Mouse (Mus musculus) heart, postnatal 0 days (tissue): Measurements from ENCODE around the gene Txn2. TPM values are rescaled to one million over a fixed set of nuclear protein-coding genes. Genes with fewer than 3 reads are reported as not detected.

Experiments
- ATAC-seq: fragments of 200-750 bp; cut with Nextera tagmentation; 2 replicates; pipeline ENCODE4 v1.8.0; 2017; ENCODE audit warnings: low read depth, moderate number of reproducible peaks, moderate library complexity; ENCODE audit not compliant: insufficient read depth
- DNase-seq: peaks from one replicate; pipeline ENCODE4 v3.0.0-alpha.2; 2016; ENCODE audit warnings: low spot score
- H3K27ac ChIP-seq: fragments of 300-500 bp; sonication (generic); 2 replicates; pipeline ENCODE4 v1.5.1; 2014; ENCODE audit warnings: low read depth, mild to moderate bottlenecking
- H3K27me3 ChIP-seq: fragments of 300-500 bp; sonication (generic); 2 replicates; pipeline ENCODE4 v1.6.1; 2014; ENCODE audit warnings: low read length, mixed read lengths; ENCODE audit not compliant: control insufficient read depth, insufficient read depth
- H3K36me3 ChIP-seq: fragments of 300-500 bp; sonication (generic); replicated peaks from 2 replicates; pipeline ENCODE4 v1.6.1; 2014; ENCODE audit warnings: low read length, mixed read lengths; ENCODE audit not compliant: control insufficient read depth, insufficient read depth
- H3K4me1 ChIP-seq: fragments of 300-500 bp; sonication (generic); 2 replicates; pipeline ENCODE4 v1.6.1; 2014; ENCODE audit warnings: antibody characterized with exemption; ENCODE audit not compliant: control insufficient read depth, insufficient read depth
- H3K4me2 ChIP-seq: fragments of 300-500 bp; sonication (generic); 2 replicates; pipeline ENCODE4 v1.6.1; 2014; ENCODE audit warnings: low read depth, mild to moderate bottlenecking, low read length, moderate library complexity
- H3K4me3 ChIP-seq: fragments of 300-500 bp; sonication (generic); 2 replicates; pipeline ENCODE4 v1.5.1; 2014; ENCODE audit warnings: low read depth, low read length
- H3K9ac ChIP-seq: fragments of 300-500 bp; sonication (generic); replicated peaks from 2 replicates; pipeline ENCODE4 v1.6.1; 2014; ENCODE audit warnings: low read depth, low read length, mixed read lengths
- H3K9me3 ChIP-seq: fragments of 300-500 bp; sonication (generic); replicated peaks from 2 replicates; pipeline ENCODE4 v1.6.1; 2016; ENCODE audit warnings: low read length; ENCODE audit not compliant: control insufficient read depth
- CTCF ChIP-seq: IDR thresholded peaks from 2 replicates; pipeline ENCODE4 v1.5.1; 2016; ENCODE audit warnings: antibody characterized with exemption, control low read depth, low read depth
- EP300 ChIP-seq: IDR thresholded peaks from 2 replicates; pipeline ENCODE4 v1.6.1; 2016; ENCODE audit warnings: antibody characterized with exemption, low read depth
- WGBS: fragments of 180-500 bp; shearing (Covaris S2); extraction: QIAGEN DNeasy Blood & Tissue Kit; methylation state at CpG from one replicate; pipeline ENCODE4 v1.1.7; 2014; 5-methylcytosine and 5-hydroxymethylcytosine counted together
- polyA plus RNA-seq: library from polyadenylated mRNA; unstranded; fragments of >200 nt; fragmentation: Nextera tagmentation; extraction: Ambion mirVana; gene quantifications from 2 replicates; pipeline ENCODE4 v1.2.1, GENCODE M21; 2015
- total RNA-seq: library from RNA; depleted of rRNA; stranded (reverse); fragments of >200 nt; gene quantifications from 2 replicates; pipeline ENCODE4 v1.2.3, GENCODE M21; 2014; ENCODE audit warnings: low replicate concordance

Gene Txn2
- total and polyA plus RNA-seq, 2 experiments from 2014 or later, result 106 to 322 TPM

DNA sequence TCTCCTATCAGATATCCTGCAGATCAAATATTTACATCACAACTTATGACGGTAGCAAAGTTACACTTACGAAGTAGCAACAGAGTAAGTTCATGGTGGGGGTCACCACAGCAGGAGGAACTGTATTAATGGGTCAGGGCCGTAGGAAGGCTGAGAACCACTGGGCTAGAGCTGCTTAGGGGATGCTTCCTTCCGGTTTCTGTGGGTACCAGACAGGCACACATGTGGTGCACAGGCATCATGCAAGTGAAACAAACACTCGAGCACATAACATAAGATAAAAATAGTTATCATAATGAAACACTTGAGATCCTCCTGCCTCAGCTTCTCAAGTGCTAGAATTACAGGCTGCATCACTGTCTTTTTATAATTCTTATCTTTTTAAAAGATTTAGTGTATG is 48.1 kb downstream of the Txn2 start:
- Histone ChIP-seq H3K36me3 (no peaks in the 10 kb centered on the region), H3K4me2 (no peak overlapping the region), H3K9me3 (no peaks in the 10 kb centered on the region), H3K27me3 (no peaks in the 10 kb centered on the region), H3K9ac (no peak overlapping the region), H3K4me3 (no peak overlapping the region), H3K4me1 (peaks cover 4% of the 10 kb centered on the region; the same call in 1 of the 2 replicates), H3K27ac (no peak overlapping the region)
- TF ChIP-seq CTCF (no peak), EP300 (no peak)
- no peak for ATAC-seq
- DNase-seq, result no peak
- 64% methylated on average over 5 of the region's 5 CpGs for WGBS

DNA sequence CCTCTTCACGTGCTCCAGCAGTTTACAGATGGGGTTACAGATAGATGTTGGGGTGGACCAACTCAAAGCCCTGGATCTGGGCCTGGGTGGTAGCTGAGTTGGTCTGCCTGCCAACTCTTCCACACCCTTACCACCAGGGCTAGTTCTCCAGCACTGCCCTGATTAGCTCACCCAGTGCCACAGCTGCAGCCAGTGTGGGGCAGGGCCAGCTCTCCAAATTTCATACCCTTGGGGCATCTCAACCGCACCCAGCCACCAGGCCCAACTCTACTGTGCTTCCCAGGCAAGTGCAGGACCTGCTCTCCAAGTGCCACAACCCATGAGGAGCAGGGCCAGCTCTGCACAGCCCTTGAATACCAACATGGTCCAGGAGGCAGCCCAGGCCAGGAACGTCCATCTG is 49.0 kb downstream of the Txn2 start:
- Histone ChIP-seq H3K4me3 (no peak overlapping the region), H3K27ac (no peak overlapping the region), H3K9ac (no peak overlapping the region), H3K4me2 (no peak overlapping the region), H3K27me3 (no peaks in the 10 kb centered on the region), H3K36me3 (no peaks in the 10 kb centered on the region), H3K4me1 (peaks cover 4% of the 10 kb centered on the region; the same call in 1 of the 2 replicates), H3K9me3 (no peaks in the 10 kb centered on the region)
- no peak for TF ChIP-seq CTCF
- no peak for TF ChIP-seq EP300
- DNase-seq (no peak), ATAC-seq (no peak)
- 85% methylated on average over 3 of the region's 3 CpGs for WGBS

DNA sequence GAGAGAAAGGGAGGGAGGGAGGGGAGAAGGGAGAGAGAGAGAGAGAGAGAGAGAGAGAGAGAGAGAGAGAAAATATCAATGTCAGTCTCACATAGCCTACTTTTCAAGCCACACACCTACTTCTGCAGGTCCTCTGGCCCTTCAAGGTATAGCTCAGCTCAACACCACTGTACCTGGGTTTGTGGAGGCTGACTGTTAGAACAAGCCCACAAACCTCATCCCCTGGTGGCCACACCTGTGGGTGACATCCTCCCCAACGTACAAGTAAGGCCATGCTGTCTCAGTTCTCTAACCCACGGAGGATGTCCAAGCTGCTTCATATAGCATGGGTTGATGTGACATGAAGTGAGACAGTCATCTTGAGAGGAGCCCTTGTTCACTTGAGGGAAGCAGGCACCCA is 51.6 kb downstream of the Txn2 start:
- Histone ChIP-seq H3K4me3 (no peak overlapping the region), H3K4me1 (no peaks in the 10 kb centered on the region), H3K9me3 (no peaks in the 10 kb centered on the region), H3K9ac (no peak overlapping the region), H3K36me3 (no peaks in the 10 kb centered on the region), H3K27ac (no peak overlapping the region), H3K27me3 (no peaks in the 10 kb centered on the region), H3K4me2 (no peak overlapping the region)
- DNase-seq (no peak), ATAC-seq (no peak)
- TF ChIP-seq EP300, result no peak
- 79% methylated on average over 2 of the region's 2 CpGs for WGBS

DNA sequence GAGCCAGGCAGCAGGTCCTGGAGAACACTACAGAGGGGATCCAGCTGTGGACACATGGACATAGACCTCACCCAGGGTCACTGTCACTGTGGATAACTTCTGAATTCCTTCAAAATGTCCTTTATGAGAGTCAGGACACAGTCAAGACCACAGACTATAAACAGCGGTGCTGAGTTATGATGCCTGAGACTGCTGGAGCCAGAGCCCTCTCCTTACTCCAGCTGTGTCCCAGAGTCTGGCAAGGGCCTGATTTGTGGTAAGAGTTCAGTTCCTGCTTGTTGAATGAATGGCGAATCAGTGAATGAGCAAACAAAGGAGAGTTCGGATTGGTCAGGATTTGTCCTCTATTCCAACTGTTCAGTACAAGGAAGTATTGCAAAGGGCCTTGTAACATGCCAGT is 52.1 kb downstream of the Txn2 start:
- ATAC-seq (no peak), DNase-seq (no peak)
- Histone ChIP-seq H3K4me1 (no peaks in the 10 kb centered on the region), H3K36me3 (no peaks in the 10 kb centered on the region), H3K27ac (no peak overlapping the region), H3K4me3 (no peak overlapping the region), H3K4me2 (no peak overlapping the region), H3K9me3 (no peaks in the 10 kb centered on the region), H3K9ac (no peak overlapping the region), H3K27me3 (no peaks in the 10 kb centered on the region)
- WGBS, result 76% methylated on average over 3 of the region's 3 CpGs
- TF ChIP-seq CTCF (no peak), EP300 (no peak)

DNA sequence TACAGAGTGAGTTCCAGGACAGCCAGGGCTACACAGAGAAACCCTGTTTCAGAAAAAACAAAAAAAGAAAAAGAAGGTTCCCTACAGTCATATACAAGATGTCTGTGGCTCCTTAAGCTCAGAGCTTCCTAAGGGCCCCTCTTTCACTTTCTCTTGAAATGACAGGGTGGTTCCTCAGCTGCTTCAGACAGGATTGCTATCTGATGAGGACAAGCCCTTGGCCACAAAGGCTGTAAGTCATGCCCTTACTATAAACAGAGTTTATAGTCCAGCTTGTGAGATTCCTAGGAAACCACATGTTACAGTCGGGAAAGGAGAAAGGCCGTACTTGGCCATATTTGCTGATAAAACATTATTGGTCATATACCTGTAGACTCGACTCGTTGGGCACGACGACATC is 52.9 kb downstream of the Txn2 start:
- no peak for DNase-seq
- WGBS, result 95% methylated on average over 6 of the region's 6 CpGs
- Histone ChIP-seq H3K9ac (no peak overlapping the region), H3K27me3 (no peaks in the 10 kb centered on the region), H3K9me3 (no peaks in the 10 kb centered on the region), H3K4me1 (no peaks in the 10 kb centered on the region), H3K27ac (no peak overlapping the region), H3K4me2 (no peak overlapping the region), H3K4me3 (no peak overlapping the region), H3K36me3 (no peaks in the 10 kb centered on the region)
- ATAC-seq, result no peak
- TF ChIP-seq EP300 (no peak), CTCF (no peak)

DNA sequence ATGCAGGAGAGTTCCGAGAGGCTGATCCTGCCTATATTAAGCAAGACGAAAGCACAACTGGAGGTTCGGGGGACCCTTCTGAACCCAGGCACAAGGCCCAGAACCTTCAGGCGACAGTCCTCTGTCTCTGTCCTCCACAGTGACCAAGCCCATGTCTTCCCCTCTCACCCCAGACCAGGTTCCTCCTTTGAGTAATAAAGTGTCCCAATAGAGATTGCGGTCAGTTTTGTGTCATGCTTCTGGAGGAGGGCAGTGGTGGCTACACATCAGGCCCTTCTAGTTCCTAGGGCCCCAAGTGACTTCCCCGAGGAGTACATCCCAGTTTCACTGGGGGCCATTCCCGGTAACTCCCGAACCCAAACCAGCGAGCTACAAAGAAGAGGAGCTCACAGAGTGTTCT is 54.0 kb downstream of the Txn2 start:
- Histone ChIP-seq H3K27ac (no peak overlapping the region), H3K9me3 (no peaks in the 10 kb centered on the region), H3K4me1 (no peaks in the 10 kb centered on the region), H3K36me3 (no peaks in the 10 kb centered on the region), H3K4me3 (no peak overlapping the region), H3K4me2 (no peak overlapping the region), H3K9ac (no peak overlapping the region), H3K27me3 (no peaks in the 10 kb centered on the region)
- TF ChIP-seq CTCF, result no peak
- TF ChIP-seq EP300, result no peak
- WGBS, result 88% methylated on average over 9 of the region's 9 CpGs
- no peak for ATAC-seq
- no peak for DNase-seq
